Mouse (Mus musculus) hindbrain, embryonic 13.5 days (tissue): ENCODE measurements at regions not wholly inside any gene's neighbourhood (a gene's known extent, or its start where the extent isn't known, plus 50 kb on each side); places are given as distances from the start of the nearest gene placed in this dataset.

ENCODE experiments used
- ATAC-seq: fragments of 200-750 bp; cut with Nextera tagmentation; 2 replicates; pipeline ENCODE4 v1.8.0; 2017; ENCODE audit warnings: moderate TSS enrichment; ENCODE audit not compliant: low FRiP score
- H3K27ac ChIP-seq: fragments of 300-500 bp; sonication (generic); 2 replicates; pipeline ENCODE4 v1.5.1; 2015; ENCODE audit warnings: inconsistent platforms, mild to moderate bottlenecking, moderate library complexity
- H3K27me3 ChIP-seq: fragments of 300-500 bp; sonication (generic); 2 replicates; pipeline ENCODE4 v1.6.1; 2015; ENCODE audit warnings: mild to moderate bottlenecking, inconsistent platforms
- H3K36me3 ChIP-seq: fragments of 300-500 bp; sonication (generic); 2 replicates; pipeline ENCODE4 v1.6.1; 2015; ENCODE audit warnings: mild to moderate bottlenecking, inconsistent platforms
- H3K4me1 ChIP-seq: fragments of 300-500 bp; sonication (generic); replicated peaks from 2 replicates; pipeline ENCODE4 v1.6.1; 2015; ENCODE audit warnings: inconsistent platforms
- H3K4me2 ChIP-seq: fragments of 300-500 bp; sonication (generic); 2 replicates; pipeline ENCODE4 v1.6.1; 2015; ENCODE audit warnings: inconsistent platforms, mild to moderate bottlenecking, moderate library complexity
- H3K4me3 ChIP-seq: fragments of 300-500 bp; sonication (generic); 2 replicates; pipeline ENCODE4 v1.5.1; 2015; ENCODE audit warnings: mild to moderate bottlenecking, inconsistent platforms
- H3K9ac ChIP-seq: fragments of 300-500 bp; sonication (generic); 2 replicates; pipeline ENCODE4 v1.6.1; 2015; ENCODE audit warnings: mild to moderate bottlenecking, inconsistent platforms
- H3K9me3 ChIP-seq: fragments of 300-500 bp; sonication (generic); 2 replicates; pipeline ENCODE4 v1.6.1; 2016; ENCODE audit warnings: inconsistent platforms
- WGBS: fragments of 180-500 bp; shearing (Covaris S2); methylation state at CpG from one replicate; pipeline ENCODE4 v1.1.7; 2015; 5-methylcytosine and 5-hydroxymethylcytosine counted together

GRCm38 (mm10) chr8:34756916-34757315 is 645.4 kb upstream of the Gm10131 start:
- no peak for ATAC-seq
- H3K4me2 ChIP-seq: no peak overlapping the region
- no peaks in the 10 kb centered on the region for H3K9me3 ChIP-seq
- WGBS: 89% methylated on average over 2 of the region's 2 CpGs
- no peak overlapping the region for H3K27ac ChIP-seq
- H3K9ac ChIP-seq: no peak overlapping the region
- peaks cover 11% of the 10 kb centered on the region; the same call in 1 of the 2 replicates for H3K4me1 ChIP-seq
- no peak overlapping the region for H3K4me3 ChIP-seq
- no peaks in the 10 kb centered on the region for H3K36me3 ChIP-seq
- H3K27me3 ChIP-seq: no peaks in the 10 kb centered on the region

- H3K9me3 ChIP-seq: no peaks in the 10 kb centered on the region
- H3K4me2 ChIP-seq: no peak overlapping the region
- no peak for ATAC-seq
- H3K27ac ChIP-seq: no peak overlapping the region
- H3K4me3 ChIP-seq: no peak overlapping the region
- no peaks in the 10 kb centered on the region for H3K36me3 ChIP-seq
- peaks cover 8% of the 10 kb centered on the region; the same call in 1 of the 2 replicates for H3K4me1 ChIP-seq
- H3K9ac ChIP-seq: no peak overlapping the region
- WGBS: 91% methylated on average over 4 of the region's 4 CpGs
- H3K27me3 ChIP-seq: no peaks in the 10 kb centered on the region
Measured at GRCm38 (mm10) chr8:34756171-34756570, 644.6 kb upstream of the Gm10131 start.

GRCm38 (mm10) chr8:34755480-34755879 is 643.9 kb upstream of the Gm10131 start:
- ATAC-seq: no peak
- Histone ChIP-seq H3K36me3 (no peaks in the 10 kb centered on the region), H3K9ac (no peak overlapping the region), H3K4me3 (no peak overlapping the region), H3K27ac (no peak overlapping the region), H3K9me3 (no peaks in the 10 kb centered on the region), H3K27me3 (no peaks in the 10 kb centered on the region), H3K4me2 (no peak overlapping the region), H3K4me1 (0 out of 2 replicates have a peak, but pooled peaks cover 3% of the 10 kb centered on the region)
- WGBS: 78% methylated on average over 4 of the region's 4 CpGs

GRCm38 (mm10) chr8:34753046-34753445 is 641.5 kb upstream of the Gm10131 start:
- Histone ChIP-seq H3K4me3 (no peak overlapping the region), H3K27ac (no peak overlapping the region), H3K36me3 (no peaks in the 10 kb centered on the region), H3K9me3 (no peaks in the 10 kb centered on the region), H3K4me1 (no peaks in the 10 kb centered on the region), H3K4me2 (no peak overlapping the region), H3K9ac (no peak overlapping the region), H3K27me3 (no peaks in the 10 kb centered on the region)
- 84% methylated on average over 10 of the region's 10 CpGs for WGBS
- ATAC-seq: no peak

GRCm38 (mm10) chr8:34748521-34748920 is 637.0 kb upstream of the Gm10131 start:
- no peak overlapping the region for H3K27ac ChIP-seq
- H3K9ac ChIP-seq: no peak overlapping the region
- H3K4me3 ChIP-seq: no peak overlapping the region
- no peaks in the 10 kb centered on the region for H3K9me3 ChIP-seq
- no peaks in the 10 kb centered on the region for H3K36me3 ChIP-seq
- H3K4me1 ChIP-seq: no peaks in the 10 kb centered on the region
- H3K4me2 ChIP-seq: no peak overlapping the region
- no peaks in the 10 kb centered on the region for H3K27me3 ChIP-seq
- 74% methylated on average over 8 of the region's 8 CpGs for WGBS
- no peak for ATAC-seq

GRCm38 (mm10) chr8:34745706-34746105 is 634.2 kb upstream of the Gm10131 start:
- H3K9me3 ChIP-seq: no peaks in the 10 kb centered on the region
- ATAC-seq: no peak

GRCm38 (mm10) chr8:34744682-34745081 is 633.1 kb upstream of the Gm10131 start:
- WGBS: 60% methylated on average over 4 of the region's 4 CpGs
- no peak overlapping the region for H3K27ac ChIP-seq
- H3K36me3 ChIP-seq: no peaks in the 10 kb centered on the region
- H3K4me1 ChIP-seq: peaks cover 5% of the 10 kb centered on the region; the same call in 1 of the 2 replicates
- H3K9ac ChIP-seq: no peak overlapping the region
- no peak for ATAC-seq
- no peaks in the 10 kb centered on the region for H3K27me3 ChIP-seq
- H3K9me3 ChIP-seq: no peaks in the 10 kb centered on the region
- H3K4me2 ChIP-seq: no peak overlapping the region
- H3K4me3 ChIP-seq: no peak overlapping the region

More at GRCm38 (mm10) chr8:34745706-34746105, 634.2 kb upstream of the Gm10131 start:
- Histone ChIP-seq H3K36me3 (no peaks in the 10 kb centered on the region), H3K27me3 (no peaks in the 10 kb centered on the region), H3K4me1 (peaks cover 5% of the 10 kb centered on the region; the same call in 1 of the 2 replicates), H3K27ac (no peak overlapping the region), H3K4me2 (no peak overlapping the region), H3K4me3 (no peak overlapping the region), H3K9ac (no peak overlapping the region)
- WGBS: 93% methylated on average over 7 of the region's 7 CpGs

GRCm38 (mm10) chr8:34744179-34744578 is 632.6 kb upstream of the Gm10131 start:
- H3K36me3 ChIP-seq: no peaks in the 10 kb centered on the region
- no peak overlapping the region for H3K27ac ChIP-seq
- H3K4me1 ChIP-seq: peaks cover 5% of the 10 kb centered on the region; the same call in 1 of the 2 replicates
- no peak overlapping the region for H3K4me2 ChIP-seq
- no peak overlapping the region for H3K4me3 ChIP-seq
- ATAC-seq: no peak
- no peaks in the 10 kb centered on the region for H3K27me3 ChIP-seq
- H3K9ac ChIP-seq: no peak overlapping the region
- no peaks in the 10 kb centered on the region for H3K9me3 ChIP-seq

GRCm38 (mm10) chr8:34743137-34743536 is 631.6 kb upstream of the Gm10131 start:
- no peak overlapping the region for H3K9ac ChIP-seq
- no peaks in the 10 kb centered on the region for H3K36me3 ChIP-seq
- WGBS: 63% methylated on average over 6 of the region's 6 CpGs
- no peak overlapping the region for H3K4me2 ChIP-seq
- no peaks in the 10 kb centered on the region for H3K27me3 ChIP-seq
- peaks cover 5% of the 10 kb centered on the region; the same call in 1 of the 2 replicates for H3K4me1 ChIP-seq
- no peak overlapping the region for H3K4me3 ChIP-seq
- no peak overlapping the region for H3K27ac ChIP-seq
- ATAC-seq: no peak
- H3K9me3 ChIP-seq: no peaks in the 10 kb centered on the region

GRCm38 (mm10) chr8:34740836-34741235 is 629.3 kb upstream of the Gm10131 start:
- no peaks in the 10 kb centered on the region for H3K9me3 ChIP-seq
- whole genome bisulfite sequencing: 88% methylated on average over 10 of the region's 10 CpGs

GRCm38 (mm10) chr8:34739836-34740804 is 628.6 kb upstream of the Gm10131 start:
- Histone ChIP-seq H3K36me3 (no peaks in the 10 kb centered on the region), H3K27ac (no peak overlapping the region), H3K27me3 (no peaks in the 10 kb centered on the region), H3K4me2 (no peak overlapping the region), H3K9me3 (no peaks in the 10 kb centered on the region), H3K4me1 (peaks cover 5% of the 10 kb centered on the region; the same call in 1 of the 2 replicates), H3K4me3 (no peak overlapping the region), H3K9ac (no peak overlapping the region)
- whole genome bisulfite sequencing: 91% methylated on average over 16 of the region's 16 CpGs
- no peak for ATAC-seq

More at GRCm38 (mm10) chr8:34740836-34741235, 629.3 kb upstream of the Gm10131 start:
- no peak for ATAC-seq
- Histone ChIP-seq H3K27ac (no peak overlapping the region), H3K4me2 (no peak overlapping the region), H3K4me3 (no peak overlapping the region), H3K27me3 (no peaks in the 10 kb centered on the region), H3K9ac (no peak overlapping the region), H3K4me1 (peaks cover 5% of the 10 kb centered on the region; the same call in 1 of the 2 replicates), H3K36me3 (no peaks in the 10 kb centered on the region)

- no peak overlapping the region for H3K4me2 ChIP-seq
- H3K9ac ChIP-seq: no peak overlapping the region
- H3K4me3 ChIP-seq: no peak overlapping the region
- no peaks in the 10 kb centered on the region for H3K27me3 ChIP-seq
- no peak overlapping the region for H3K27ac ChIP-seq
- H3K36me3 ChIP-seq: no peaks in the 10 kb centered on the region
- no peaks in the 10 kb centered on the region for H3K9me3 ChIP-seq
- H3K4me1 ChIP-seq: peaks cover 18% of the 10 kb centered on the region
- 86% methylated on average over 4 of the region's 4 CpGs for WGBS
- ATAC-seq: no peak
Measured at GRCm38 (mm10) chr8:34736214-34736613, 624.7 kb upstream of the Gm10131 start.

GRCm38 (mm10) chr8:34735006-34735405 is 623.5 kb upstream of the Gm10131 start:
- WGBS: 85% methylated on average over 4 of the region's 4 CpGs

More at GRCm38 (mm10) chr8:34735006-34735405, 623.5 kb upstream of the Gm10131 start:
- Histone ChIP-seq H3K27me3 (no peaks in the 10 kb centered on the region), H3K4me3 (no peak overlapping the region), H3K9me3 (no peaks in the 10 kb centered on the region), H3K27ac (no peak overlapping the region), H3K4me2 (no peak overlapping the region), H3K4me1 (peaks cover 19% of the 10 kb centered on the region), H3K9ac (no peak overlapping the region), H3K36me3 (no peaks in the 10 kb centered on the region)
- no peak for ATAC-seq
